Mouse (Mus musculus) liver, embryonic 16.5 days (tissue): ENCODE measurements at regions not wholly inside any gene's neighbourhood (a gene's known extent, or its start where the extent isn't known, plus 50 kb on each side); places are given as distances from the start of the nearest gene placed in this dataset. TPM values are rescaled to one million over a fixed set of nuclear protein-coding genes. Genes with fewer than 3 reads are reported as not detected.
"Not testable (repeated sequence)": the region's sequence is repeated elsewhere in the genome, so short reads cannot be mapped to it uniquely, and the experiment has no call there.

ENCODE experiments used
- ATAC-seq: fragments of 200-750 bp; cut with Nextera tagmentation; 2 replicates; pipeline ENCODE4 v1.8.0; 2017; ENCODE audit warnings: low read depth, mild to moderate bottlenecking, moderate number of reproducible peaks, moderate library complexity
- H3K27ac ChIP-seq: fragments of 300-500 bp; sonication (generic); 2 replicates; pipeline ENCODE4 v1.5.1; 2014; ENCODE audit warnings: mild to moderate bottlenecking, low read length
- H3K27me3 ChIP-seq: fragments of 300-500 bp; sonication (generic); 2 replicates; pipeline ENCODE4 v1.6.1; 2014; ENCODE audit warnings: low read depth, low read length, mixed read lengths; ENCODE audit not compliant: control insufficient read depth, insufficient read depth
- H3K36me3 ChIP-seq: fragments of 300-500 bp; sonication (generic); 2 replicates; pipeline ENCODE4 v1.6.1; 2014; ENCODE audit warnings: mild to moderate bottlenecking; ENCODE audit not compliant: control insufficient read depth, insufficient read depth
- H3K4me1 ChIP-seq: fragments of 300-500 bp; sonication (generic); 2 replicates; pipeline ENCODE4 v1.6.1; 2014; ENCODE audit warnings: low read depth, low read length, mixed read lengths; ENCODE audit not compliant: control insufficient read depth
- H3K4me2 ChIP-seq: fragments of 300-500 bp; sonication (generic); 2 replicates; pipeline ENCODE4 v1.6.1; 2014; ENCODE audit warnings: low read depth, low read length, mixed read lengths
- H3K4me3 ChIP-seq: fragments of 300-500 bp; sonication (generic); 2 replicates; pipeline ENCODE4 v1.5.1; 2014; ENCODE audit warnings: low read depth, mild to moderate bottlenecking, low read length
- H3K9ac ChIP-seq: fragments of 300-500 bp; sonication (generic); 2 replicates; pipeline ENCODE4 v1.6.1; 2014; ENCODE audit warnings: low read depth, low read length
- H3K9me3 ChIP-seq: fragments of 300-500 bp; sonication (generic); replicated peaks from 2 replicates; pipeline ENCODE4 v1.6.1; 2016; ENCODE audit warnings: low read length; ENCODE audit not compliant: control insufficient read depth
- WGBS: fragments of 180-500 bp; shearing (Covaris S2); extraction: QIAGEN DNeasy Blood & Tissue Kit; methylation state at CpG from one replicate; pipeline ENCODE4 v1.1.7; 2014; ENCODE audit not compliant: insufficient replicate concordance; 5-methylcytosine and 5-hydroxymethylcytosine counted together
- microRNA-seq: library from miRNA; unstranded; fragments of <30 nt; microRNA quantifications from one replicate; pipeline ENCODE4, GENCODE M21; 2016

- WGBS, result 36% methylated on average over 1 of the region's 5 CpGs
- H3K4me3 ChIP-seq, H3K9me3 ChIP-seq, H3K9ac ChIP-seq, H3K36me3 ChIP-seq, H3K4me2 ChIP-seq, ATAC-seq, H3K27me3 ChIP-seq, H3K4me1 ChIP-seq, H3K27ac ChIP-seq: not testable (repeated sequence)
Observed at GRCm38 (mm10) chr12:23216521-23216920, 563.5 kb downstream of the Gm10330 start.

GRCm38 (mm10) chr12:23189546-23189945 is 590.5 kb downstream of the Gm10330 start:
- Histone ChIP-seq H3K4me3 (peak overlapping the region; percentile 13; the same call in 1 of the 2 replicates), H3K4me2 (0 out of 2 replicates have a peak overlapping the region, but pooled peaks have one; percentile 6)
- H3K27ac ChIP-seq, ATAC-seq, H3K27me3 ChIP-seq, H3K4me1 ChIP-seq, H3K36me3 ChIP-seq, H3K9ac ChIP-seq, H3K9me3 ChIP-seq: not testable (repeated sequence)
- WGBS, result under 1% methylated on average over 31 of the region's 42 CpGs

- H3K9me3 ChIP-seq, H3K27ac ChIP-seq, H3K36me3 ChIP-seq, H3K27me3 ChIP-seq, H3K9ac ChIP-seq, H3K4me1 ChIP-seq, ATAC-seq: not testable (repeated sequence)
- Histone ChIP-seq H3K4me2 (0 out of 2 replicates have a peak overlapping the region, but pooled peaks have one; percentile 6), H3K4me3 (peak overlapping the region; percentile 13; the same call in 1 of the 2 replicates)
- WGBS, result 3% methylated on average over 35 of the region's 50 CpGs
Observed at GRCm38 (mm10) chr12:23189110-23189509, 591.0 kb downstream of the Gm10330 start.

Small RNA genes in the stretch of these regions (microRNA-seq; reads per million reads assigned to microRNA genes)
- gene Gm26140, result not detected
